Mouse (Mus musculus): ENCODE results near the gene Cavin3.

DNA sequence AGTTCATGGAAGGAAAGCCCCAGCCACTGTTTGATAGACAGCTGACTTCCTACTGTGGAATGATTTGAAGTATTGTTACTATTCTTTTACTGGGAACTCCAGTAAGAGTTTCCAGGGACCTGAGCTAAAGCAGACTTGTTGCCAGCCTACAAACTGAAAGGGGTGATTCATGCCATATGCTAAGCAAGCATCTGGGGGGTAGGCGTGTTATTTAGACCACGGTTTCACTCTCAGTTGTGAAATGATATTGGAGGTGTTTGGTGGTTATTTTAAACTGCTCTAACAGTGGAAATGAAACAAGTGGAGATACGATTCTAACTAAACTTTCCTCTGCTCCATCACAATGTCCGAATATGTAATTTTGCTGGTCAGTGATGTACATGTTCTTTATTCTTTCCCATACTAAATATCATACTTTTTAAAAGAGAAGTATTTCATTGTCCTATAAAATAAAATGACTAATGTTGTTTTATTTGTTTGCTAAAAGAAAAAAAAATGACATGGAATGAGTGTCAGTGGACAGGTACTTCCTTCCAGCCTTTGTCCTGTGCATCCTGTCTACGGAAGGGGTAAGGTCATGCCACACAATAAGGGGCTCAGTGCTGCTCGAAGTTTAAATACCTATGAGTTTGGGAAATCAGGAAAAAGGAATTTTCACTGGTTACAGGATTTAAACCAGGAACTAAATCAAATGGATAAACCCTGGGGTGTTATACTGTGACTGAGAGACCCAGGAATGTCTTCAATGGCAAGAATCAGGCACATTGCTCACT is 5.2 kb upstream of the Cavin3 start:
- TF ChIP-seq POLR2A (IDR thresholded peaks at IDR 0.05; ENCODE audit: insufficient read depth, low read length) (no peak), CTCF (IDR thresholded peaks at IDR 0.05; ENCODE audit: low read depth, low read length) (no peak), EP300 (IDR thresholded peaks at IDR 0.05; ENCODE audit: insufficient read depth, low read depth, low read length) (no peak)

All from ES-Bruce4 (cell line).